Mouse (Mus musculus): ENCODE measurements around the gene Wdr11.

DNA sequence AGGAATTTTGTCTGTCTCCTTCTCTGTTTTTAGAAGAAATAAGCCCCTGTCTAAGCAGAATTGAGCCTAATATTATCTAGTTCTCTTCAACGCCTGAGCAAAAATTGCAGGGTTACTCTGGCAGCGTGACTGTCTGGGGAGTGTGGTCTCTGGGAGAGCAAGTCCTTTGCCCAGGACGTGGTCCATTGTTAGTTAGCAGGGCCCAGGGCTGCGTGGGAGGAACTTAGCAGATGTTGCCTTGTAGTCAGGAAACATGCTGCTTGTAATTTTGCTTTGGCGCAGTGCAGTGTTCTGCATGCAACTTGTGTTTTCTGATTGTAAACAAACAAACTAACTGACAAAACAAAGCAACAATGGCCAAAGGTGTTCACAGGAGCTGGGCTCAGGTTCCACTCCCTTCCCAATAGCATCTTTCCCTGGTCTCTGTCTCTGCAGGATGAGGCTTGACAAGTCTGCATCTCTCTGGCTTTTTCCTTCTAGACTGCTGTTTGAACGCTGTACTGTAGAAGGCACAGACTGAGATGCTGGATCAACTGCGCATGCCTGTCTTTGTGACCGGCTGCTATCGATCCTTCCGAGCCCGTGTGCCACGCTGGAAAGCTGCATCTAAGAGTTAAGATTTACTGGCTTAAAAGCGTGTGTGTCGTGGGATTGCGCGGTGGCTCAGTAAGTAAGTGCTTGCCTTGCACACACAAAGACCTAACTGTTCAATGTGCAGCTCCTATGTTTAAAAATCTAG lies 70.6 kb downstream of the Wdr11 start:
- TF ChIP-seq CTCF (conservative IDR thresholded peaks at IDR 0.05; ENCODE audit: low read length), result no peak
- no peak for TF ChIP-seq POU5F1 (IDR thresholded peaks at IDR 0.05; ENCODE audit: borderline replicate concordance, low read length)
